Mouse (Mus musculus): ENCODE data around the gene Rad54l2.

Gene Rad54l2

GRCm38 (mm10) chr9:106788812-106789321, at the start of gene Rad54l2:
TSS of gene Rad54l2 (minus strand) at chr9:106789194.
- peak; percentile 47 to 53 for DNase-seq

- DNase-seq, result peak; percentile 79 to 88
Measured at GRCm38 (mm10) chr9:106822381-106823104, 33.5 kb upstream of the Rad54l2 start.

- peak; percentile 88 to 93 for DNase-seq
Measured at GRCm38 (mm10) chr9:106821618-106822380, 32.8 kb upstream of the Rad54l2 start, which contains the start of gene Dcaf1. TSS of gene Dcaf1 (plus strand) at chr9:106821874.

- DNase-seq, result peak in 1 of 2 experiments; percentile 9
Measured at GRCm38 (mm10) chr9:106821050-106821617, 32.1 kb upstream of the Rad54l2 start.

GRCm38 (mm10) chr9:106819201-106819600, 30.2 kb upstream of the Rad54l2 start:
- peak in 1 of 2 experiments; percentile 4 for DNase-seq

GRCm38 (mm10) chr9:106818191-106818590, 29.2 kb upstream of the Rad54l2 start:
- no peak for DNase-seq

GRCm38 (mm10) chr9:106806503-106806902, 17.5 kb upstream of the Rad54l2 start:
- no peak for DNase-seq

- no peak for DNase-seq
Measured at GRCm38 (mm10) chr9:106790831-106791230, 1.8 kb upstream of the Rad54l2 start.

GRCm38 (mm10) chr9:106789363-106789762, 369 bp upstream of the Rad54l2 start:
- DNase-seq, result no peak

- no peak for DNase-seq
Measured at GRCm38 (mm10) chr9:106787979-106788811, 799 bp downstream of the Rad54l2 start.

GRCm38 (mm10) chr9:106785206-106785605, 3.8 kb downstream of the Rad54l2 start:
- no peak for DNase-seq

- no peak for DNase-seq
Measured at GRCm38 (mm10) chr9:106783554-106783953, 5.4 kb downstream of the Rad54l2 start.

- DNase-seq, result no peak
Measured at GRCm38 (mm10) chr9:106780086-106780485, 8.9 kb downstream of the Rad54l2 start.

- no peak for DNase-seq
Measured at GRCm38 (mm10) chr9:106778319-106778718, 10.7 kb downstream of the Rad54l2 start.

GRCm38 (mm10) chr9:106777423-106777822, 11.6 kb downstream of the Rad54l2 start:
- no peak for DNase-seq

- no peak for DNase-seq
Measured at GRCm38 (mm10) chr9:106776116-106776515, 12.9 kb downstream of the Rad54l2 start.

GRCm38 (mm10) chr9:106771770-106772169, 17.2 kb downstream of the Rad54l2 start:
- DNase-seq, result no peak

- no peak for DNase-seq
Measured at GRCm38 (mm10) chr9:106770216-106770615, 18.8 kb downstream of the Rad54l2 start.

GRCm38 (mm10) chr9:106769781-106770180, 19.2 kb downstream of the Rad54l2 start:
- DNase-seq, result no peak

GRCm38 (mm10) chr9:106756421-106756820, 32.6 kb downstream of the Rad54l2 start:
- DNase-seq, result no peak

- no peak for DNase-seq
Measured at GRCm38 (mm10) chr9:106755776-106756175, 33.2 kb downstream of the Rad54l2 start.

GRCm38 (mm10) chr9:106754311-106754710, 34.7 kb downstream of the Rad54l2 start:
- no peak for DNase-seq
